Mouse (Mus musculus): ENCODE data around the gene Aatf.

Gene Aatf

GRCm38 (mm10) chr11:84513171-84514116 lies at the start of gene Aatf:
TSS of gene Aatf (minus strand) at chr11:84513522.
- WGBS: under 1% methylated on average over 80 of the region's 80 CpGs

DNA sequence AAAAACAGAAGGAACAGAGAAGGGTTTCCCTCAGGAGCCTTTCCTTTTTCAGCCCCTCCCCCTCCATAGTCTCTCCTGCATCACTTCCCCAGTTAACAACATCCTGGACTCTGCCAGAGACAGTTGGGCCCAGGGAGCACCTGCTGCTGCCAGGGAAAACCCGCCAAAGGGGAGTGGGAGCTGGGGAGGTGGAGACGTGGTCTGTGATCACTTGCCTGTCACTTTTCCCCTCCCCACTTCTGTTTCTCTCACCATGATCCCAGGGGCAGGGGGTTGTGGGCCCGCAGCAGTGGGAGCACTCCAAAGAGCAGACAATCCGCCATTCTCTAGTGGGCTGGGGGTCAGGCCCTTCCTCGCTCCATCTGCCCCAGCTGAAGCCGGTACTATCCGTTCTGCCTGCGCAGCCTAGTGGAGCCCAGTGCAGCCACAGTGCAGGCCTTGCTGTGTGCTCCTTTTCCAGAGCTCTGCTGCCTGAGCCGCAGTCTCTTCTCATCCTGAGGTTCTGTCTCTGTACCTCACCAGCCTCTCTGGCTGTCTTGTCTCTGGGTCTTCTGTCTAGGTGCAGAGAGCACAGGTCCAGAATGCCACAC lies 49.5 kb upstream of the Aatf start:
- WGBS: 63% methylated on average over 9 of the region's 9 CpGs

DNA sequence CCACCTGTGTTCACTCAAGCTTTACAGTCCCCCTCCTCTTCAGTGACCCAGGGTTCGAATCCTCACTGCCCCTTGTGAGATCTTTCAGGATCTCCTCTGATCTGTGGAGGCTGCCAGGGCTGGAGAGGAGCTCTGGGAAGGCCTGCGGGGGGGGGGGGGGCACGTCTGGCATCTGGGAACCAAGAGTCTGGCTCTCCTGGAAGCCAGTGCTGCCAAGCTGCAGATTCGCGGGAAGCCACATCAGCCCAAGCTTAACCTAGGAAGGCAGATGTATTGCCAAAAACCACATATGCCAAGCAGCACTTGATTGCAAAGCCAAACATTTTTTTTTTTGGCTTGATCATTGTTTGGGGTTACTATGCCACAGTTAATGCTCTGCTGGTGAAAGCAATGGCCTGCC lies 48.2 kb upstream of the Aatf start:
- WGBS: 70% methylated on average over 5 of the region's 5 CpGs

DNA sequence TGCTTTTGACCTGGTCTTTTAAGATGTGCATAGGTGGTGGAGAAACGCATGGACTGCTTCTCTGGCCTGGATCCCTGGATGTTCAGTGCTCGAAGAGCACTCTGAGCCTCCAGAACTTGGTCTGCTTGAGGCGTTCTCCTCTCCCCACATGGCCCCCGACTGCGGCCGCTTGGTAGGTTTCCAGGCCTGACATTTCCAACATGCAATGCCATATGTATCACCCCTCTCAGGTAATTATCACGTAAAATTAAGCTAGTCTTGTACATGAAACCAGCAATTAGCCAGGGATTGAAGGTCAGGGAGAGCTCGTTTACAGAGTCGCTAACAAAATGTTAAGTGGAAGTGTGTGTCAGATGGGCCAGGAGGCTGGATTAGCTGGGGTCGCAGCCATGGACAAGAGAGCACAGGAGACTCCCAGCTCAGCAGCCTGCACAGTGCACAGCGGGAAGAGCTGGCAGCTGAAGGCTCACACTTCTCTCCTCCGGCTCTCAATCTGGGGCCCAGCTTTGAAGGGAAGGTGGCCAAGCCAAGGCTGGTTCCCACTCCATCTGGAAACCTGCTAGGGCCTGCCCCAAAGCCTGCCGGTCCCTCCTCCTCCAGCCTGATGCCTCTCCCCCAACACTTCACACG lies 40.6 kb upstream of the Aatf start:
- WGBS: 73% methylated on average over 14 of the region's 14 CpGs

DNA sequence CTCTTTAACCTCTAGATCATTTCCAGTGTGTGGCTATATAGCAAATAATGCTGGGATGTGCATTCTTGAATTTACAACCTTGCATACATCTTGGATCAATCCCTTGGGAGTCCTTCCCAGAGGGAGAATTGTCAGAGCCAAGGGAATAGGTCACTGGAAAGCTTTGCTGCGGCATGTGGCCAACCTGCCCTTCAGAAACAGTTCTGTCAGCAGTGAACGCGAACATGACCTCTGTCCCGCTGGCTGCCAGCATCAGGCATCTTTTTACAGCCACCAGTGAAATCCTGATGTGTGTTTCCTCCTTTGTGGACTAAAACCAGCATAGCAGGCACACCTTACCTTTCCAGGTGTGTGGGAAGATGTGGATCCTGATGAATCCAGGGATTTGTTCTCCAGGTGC lies 38.0 kb upstream of the Aatf start:
- 85% methylated on average over 4 of the region's 4 CpGs for WGBS

DNA sequence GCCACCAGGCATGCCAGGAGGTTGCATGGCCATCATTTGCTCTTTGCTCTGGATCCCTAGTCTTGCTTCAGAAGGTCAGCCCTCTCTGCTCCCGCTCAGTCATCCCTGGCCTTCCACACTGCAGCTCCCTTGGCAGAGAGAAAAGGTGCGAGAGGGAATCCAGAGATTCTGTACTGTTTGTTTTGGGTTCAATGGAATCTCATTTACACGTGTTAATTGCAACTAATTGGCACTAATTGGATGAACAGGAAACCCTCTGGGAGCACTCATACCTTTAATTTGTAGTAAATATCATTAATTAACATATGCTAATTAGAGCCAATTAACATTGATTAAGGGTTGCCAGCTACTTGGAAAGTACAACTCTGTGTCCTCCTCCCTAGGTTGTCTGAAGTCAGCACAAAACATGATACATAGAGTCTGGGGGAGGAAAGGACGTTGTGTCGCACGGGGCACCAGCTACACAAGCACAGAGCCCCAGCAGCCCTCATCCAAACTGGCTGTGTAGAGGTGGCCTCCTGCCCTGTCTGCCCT lies 36.0 kb upstream of the Aatf start:
- whole genome bisulfite sequencing: 55% methylated on average over 6 of the region's 6 CpGs

DNA sequence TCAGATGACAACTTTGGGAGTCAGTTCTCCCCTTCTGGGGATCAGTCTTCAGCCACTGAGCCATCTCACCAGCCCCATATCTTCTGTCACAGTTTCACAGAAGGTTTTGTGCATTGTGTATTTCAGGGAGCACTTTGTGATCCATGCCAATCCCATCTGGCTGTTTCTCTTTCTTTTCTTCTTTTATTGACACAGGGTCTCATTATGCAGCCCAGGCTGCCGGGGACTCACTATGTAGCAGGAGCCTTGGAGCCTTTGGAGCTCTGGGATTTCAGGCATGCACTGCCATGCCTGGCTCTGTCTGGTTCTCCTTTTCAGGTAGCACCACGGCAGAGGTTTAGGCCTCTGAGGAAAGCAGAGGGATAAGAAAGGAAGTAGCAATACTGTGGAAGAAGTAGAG lies 35.0 kb upstream of the Aatf start:
- 54% methylated on average over 2 of the region's 2 CpGs for WGBS

GRCm38 (mm10) chr11:84539981-84540380 lies 26.7 kb upstream of the Aatf start:
- WGBS: 41% methylated on average over 4 of the region's 4 CpGs

DNA sequence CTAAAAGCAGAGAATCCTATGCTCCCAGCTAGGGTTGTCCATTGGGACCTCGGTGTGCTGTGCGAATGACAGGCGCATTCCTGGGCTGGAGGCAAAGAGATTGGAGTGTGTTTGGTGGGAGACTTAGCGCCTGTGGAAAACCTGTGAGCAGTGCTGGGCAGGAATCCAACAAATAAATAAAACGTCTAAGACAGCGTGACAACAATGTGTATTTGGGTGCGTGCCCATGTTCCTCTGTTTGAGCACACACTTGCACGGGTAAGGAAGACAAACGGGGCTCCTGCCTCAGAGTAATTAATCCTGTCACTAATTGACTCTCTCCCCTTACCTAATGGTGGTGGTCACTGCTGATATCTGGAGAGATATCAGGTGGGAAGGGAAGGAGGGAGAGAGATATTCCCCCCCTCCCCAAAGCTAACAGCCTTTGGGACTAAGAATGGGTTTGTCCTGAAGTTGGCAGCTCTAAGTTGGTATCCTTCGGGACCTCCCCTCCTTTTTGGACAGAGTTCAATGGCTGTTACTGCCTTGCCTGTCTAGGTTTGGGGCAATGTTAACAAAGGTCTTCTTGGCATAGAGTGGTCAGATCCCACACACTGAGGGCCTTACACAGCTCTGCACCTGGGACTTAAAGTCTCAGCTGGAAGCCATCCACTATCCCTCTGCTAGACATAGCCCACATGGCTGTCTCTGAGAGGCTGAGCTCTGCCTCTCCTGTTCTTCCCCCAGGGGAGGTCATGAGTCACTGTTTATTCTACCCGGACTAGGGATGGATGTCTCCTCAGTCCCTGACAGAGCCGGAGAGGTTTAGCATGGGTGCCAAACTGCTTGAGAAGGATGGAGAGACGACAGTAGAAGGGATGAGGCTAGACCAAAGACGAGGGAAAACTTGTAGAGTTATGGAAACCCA lies 16.7 kb upstream of the Aatf start:
- 9% methylated on average over 14 of the region's 14 CpGs for WGBS

GRCm38 (mm10) chr11:84529143-84529755 lies 15.9 kb upstream of the Aatf start:
- WGBS: 2% methylated on average over 24 of the region's 24 CpGs

DNA sequence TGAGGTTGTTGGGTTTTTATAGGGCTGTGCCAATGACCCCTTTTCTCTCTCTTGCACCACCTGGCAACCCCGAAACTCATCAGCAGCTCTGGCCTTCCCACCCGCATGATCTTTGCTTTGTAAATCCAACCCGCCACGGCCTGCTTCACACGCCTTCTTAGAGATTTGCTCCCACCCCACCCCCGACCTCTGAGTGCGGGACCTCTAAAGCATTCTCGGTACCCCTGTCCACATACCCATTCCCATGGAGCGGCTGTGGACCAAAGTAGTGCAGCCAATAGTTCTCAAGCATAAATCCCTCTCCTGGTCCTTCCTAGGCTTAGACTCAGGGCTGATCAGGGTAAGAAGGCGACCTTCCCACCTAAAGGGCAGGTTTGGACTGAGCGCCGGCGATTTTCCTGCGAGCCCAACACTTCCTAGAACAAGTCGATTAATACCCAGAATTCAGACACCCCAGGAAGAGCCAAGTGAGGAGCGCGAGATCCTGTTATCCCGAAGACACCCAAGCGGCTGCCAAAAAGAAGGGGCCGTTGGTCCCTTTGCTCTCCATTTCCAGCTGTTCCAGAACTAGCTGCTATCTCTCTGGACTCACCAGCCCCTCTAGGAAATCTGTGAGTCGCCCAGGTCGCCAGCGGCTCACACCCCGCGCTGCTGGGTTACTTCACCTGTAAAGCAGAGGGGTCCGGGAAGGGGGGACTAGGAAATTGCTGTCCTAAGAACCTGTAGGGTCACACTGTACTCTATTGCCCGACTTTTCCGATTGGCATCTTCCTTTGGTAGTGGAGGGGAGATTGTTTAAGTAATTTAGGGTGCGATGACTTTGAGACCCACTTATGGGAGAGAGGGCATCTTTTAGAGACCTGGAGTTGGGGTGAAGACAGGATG lies 13.9 kb upstream of the Aatf start:
- WGBS: 5% methylated on average over 29 of the region's 29 CpGs

GRCm38 (mm10) chr11:84526451-84526850 lies 13.1 kb upstream of the Aatf start:
- 3% methylated on average over 10 of the region's 10 CpGs for WGBS

DNA sequence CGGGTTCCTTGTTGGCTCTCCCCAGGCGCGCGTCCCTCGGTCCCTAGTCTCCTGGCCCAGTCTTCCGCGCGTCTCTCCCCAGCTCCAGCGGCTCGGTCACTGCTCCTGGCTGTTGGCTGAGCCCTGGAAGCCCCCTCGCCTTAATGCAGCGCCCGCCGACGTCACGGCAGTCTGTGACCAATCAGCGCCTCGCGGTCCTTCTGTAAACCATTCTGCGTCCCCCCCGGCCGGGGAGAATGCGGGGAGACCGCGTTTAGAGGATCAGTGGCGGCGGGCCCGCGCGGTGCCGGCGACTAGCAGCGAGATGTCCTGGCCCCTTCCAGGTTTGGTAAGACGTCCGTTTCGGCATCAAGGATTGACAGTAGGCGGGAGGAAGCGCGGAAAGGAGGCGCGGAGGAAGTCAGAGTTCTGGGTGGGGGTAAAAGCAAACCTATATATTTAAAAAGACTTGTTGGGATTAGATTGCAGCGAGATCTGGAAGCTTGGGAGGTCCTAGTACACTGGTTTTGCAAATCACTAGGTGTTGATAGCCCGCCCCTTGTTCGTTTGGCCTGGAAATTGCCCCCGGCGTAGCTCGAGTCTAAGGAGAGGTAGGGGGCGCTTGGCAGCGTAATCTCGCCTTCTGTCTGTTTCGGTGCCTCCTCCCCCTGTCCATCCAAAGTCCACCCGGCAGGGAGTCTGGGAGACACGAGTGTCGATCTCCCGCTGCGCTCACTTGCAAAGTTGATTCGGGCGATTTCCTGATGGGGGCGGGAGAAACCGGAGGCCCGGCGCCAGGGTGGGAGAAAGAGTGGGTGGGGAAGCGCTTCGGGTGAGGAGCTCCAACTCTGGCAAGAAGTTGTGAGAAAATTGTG lies 12.3 kb upstream of the Aatf start, which contains the start of gene Lhx1:
TSS of gene Lhx1 (minus strand) at position 115 of the 854 bp plus-strand sequence.
- WGBS: 1% methylated on average over 64 of the region's 64 CpGs

DNA sequence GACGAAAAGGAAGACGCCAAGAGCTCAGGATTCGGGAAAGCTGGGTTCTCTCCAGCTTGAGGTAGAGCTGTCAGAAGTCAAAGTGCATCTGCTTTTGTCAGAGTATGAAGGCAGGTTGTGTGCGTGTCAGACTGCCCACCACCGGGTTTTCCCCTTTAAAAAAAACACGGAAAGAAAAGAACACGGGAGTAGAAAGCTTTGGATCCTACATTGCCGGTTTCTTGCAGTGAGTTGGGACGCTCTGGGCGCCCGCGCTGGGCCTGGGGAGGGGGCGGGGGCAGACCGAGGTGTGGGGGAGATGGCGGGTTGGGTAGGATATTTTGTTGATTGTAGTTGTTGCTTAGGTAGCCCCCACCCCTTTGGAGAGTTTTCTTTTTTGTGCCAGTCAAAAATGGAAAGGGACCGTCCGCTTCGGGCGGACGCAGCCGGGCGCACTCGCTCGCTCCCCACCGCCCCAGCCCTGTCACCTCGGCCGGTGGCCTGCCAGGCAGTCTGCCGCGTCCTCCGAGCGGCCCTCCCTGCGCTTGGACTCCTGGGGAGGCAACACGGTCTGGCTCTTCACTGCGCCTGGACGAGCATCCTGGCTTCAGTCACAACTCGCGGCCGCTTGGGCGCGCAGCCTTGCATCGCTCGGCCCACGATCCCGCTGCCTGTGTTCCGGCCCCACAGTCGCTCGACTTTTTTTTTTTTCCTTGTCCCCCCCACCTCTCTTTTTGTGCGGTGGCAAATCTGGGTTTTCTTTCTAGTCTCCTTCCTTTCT lies 11.4 kb upstream of the Aatf start:
- WGBS: 2% methylated on average over 48 of the region's 48 CpGs

- 3% methylated on average over 35 of the region's 35 CpGs for WGBS
Measured at GRCm38 (mm10) chr11:84523841-84524510, 10.7 kb upstream of the Aatf start.

DNA sequence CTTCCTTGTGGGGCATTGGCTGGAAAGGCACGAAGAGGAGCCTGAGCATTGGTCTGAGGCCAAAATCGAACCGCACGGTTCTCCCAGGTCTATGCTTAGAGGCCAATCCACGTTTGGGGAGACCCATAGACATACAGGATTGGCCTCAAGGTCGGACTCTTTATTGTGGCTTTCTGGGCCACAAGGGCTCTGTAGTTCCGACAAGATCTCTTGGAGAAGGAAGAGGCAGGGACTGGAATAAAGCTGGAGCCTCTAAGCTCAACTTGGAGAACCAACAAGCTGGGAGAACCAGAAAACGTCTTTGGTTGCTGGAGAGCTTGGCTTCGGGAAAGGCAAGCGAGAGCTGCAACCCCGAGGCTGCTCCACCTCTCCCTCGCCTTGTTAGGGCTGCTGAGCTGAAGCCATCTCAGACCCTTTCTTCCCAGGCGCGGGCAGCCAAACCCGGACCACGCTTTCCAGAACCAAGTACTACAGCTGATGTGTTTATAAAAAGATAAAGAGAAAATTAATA lies 10.1 kb upstream of the Aatf start:
- WGBS: 3% methylated on average over 16 of the region's 16 CpGs

DNA sequence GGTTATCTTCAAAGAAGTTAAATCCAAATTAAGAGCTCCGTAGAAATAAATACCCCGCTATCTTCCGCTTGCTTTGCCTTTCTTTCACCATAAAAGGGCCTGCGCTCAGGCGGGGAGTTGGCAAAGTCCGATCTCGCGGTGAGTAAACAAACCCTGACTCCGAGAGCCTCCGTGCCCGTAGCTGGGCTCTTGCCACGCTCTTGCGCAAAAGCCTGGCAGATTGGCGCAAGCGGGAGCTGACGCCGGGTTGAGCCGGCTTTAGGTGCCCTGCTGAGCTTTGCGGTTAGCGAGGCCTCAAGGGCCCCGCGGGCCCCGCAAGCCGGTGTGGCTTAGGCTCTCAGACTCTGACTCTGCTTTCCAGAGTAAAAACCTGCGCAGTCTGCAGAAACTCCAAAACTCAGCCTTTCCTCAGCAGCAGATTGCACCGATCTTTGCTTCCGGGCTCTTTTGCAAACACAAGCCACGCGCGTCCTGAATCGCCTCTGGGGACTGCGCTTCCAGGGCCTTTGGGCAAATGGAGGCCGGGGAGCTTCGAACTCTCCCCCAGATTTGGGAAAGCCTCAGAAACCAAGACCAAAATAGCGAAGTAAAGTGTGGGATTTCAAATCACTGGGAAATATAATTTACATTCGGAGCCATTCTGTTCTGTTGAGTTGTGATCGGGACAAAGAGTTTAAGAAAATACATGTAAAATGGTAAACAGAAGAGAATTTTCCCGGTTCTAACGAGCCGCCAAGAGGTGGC lies 9.4 kb upstream of the Aatf start:
- 2% methylated on average over 40 of the region's 40 CpGs for WGBS

Measured in cerebral cortex, adult 2 months (tissue).